Mouse (Mus musculus): Measurements from ENCODE around the gene 1700047I17Rik2.
"Not testable (repeated sequence)": the region's sequence is repeated elsewhere in the genome, so short reads cannot be mapped to it uniquely, and the experiment has no call there.

Gene 1700047I17Rik2

GRCm38 (mm10) chr12:55199306-55199705 lies at the start of gene 1700047I17Rik2:
Gene 1700047I17Rik2, plus strand, starts transcription at chr12:55199592.
- not testable (repeated sequence) for DNase-seq (ENCODE audit: low read depth, low spot score)

- not testable (repeated sequence) for DNase-seq (ENCODE audit: low read depth, low spot score)
These were observed 44.6 kb upstream of the 1700047I17Rik2 start, which contains the start of gene Srp54b for GRCm38 (mm10) chr12:55154559-55155448. Gene Srp54b, plus strand, starts transcription at chr12:55155104.

DNA sequence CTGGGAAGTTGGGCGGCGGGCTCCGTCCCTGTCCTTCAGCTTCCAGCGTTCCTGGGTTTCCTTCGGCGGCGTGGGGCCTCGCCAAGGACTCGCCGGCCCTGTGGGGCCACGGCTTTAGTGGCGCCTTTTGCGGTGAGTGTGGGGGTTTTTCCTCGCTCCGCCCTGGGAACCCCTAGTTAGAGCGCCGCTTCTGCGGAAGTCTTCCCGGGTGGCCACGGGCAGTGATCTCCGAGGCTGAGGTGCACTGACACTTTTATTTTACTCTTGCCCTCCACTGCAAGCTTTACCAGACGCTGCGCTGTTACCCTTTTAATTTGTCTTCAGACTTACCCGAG lies 44.0 kb upstream of the 1700047I17Rik2 start:
- not testable (repeated sequence) for DNase-seq (ENCODE audit: low read depth, low spot score)

GRCm38 (mm10) chr12:55167034-55167557 lies 32.3 kb upstream of the 1700047I17Rik2 start:
- DNase-seq (ENCODE audit: low read depth, low spot score): not testable (repeated sequence)

DNA sequence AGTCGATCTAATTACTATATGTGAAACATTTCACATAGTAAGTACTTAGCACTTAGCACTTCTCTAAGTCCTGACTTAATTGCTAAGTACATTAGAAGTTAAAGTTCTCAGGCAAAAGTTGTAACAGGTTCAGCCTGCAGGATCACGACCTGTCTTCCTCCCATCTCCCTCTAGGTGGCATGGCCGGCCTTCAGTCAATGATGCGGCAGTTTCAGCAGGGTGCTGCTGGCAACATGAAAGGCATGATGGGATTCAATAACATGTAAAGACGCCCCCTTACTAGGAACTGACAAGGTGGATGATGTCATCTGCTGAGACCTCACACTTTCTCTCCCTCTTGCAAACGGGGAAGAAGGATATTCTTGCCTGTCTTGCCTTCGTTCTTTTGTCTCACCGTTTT lies 11.7 kb upstream of the 1700047I17Rik2 start:
- not testable (repeated sequence) for DNase-seq (ENCODE audit: low read depth, low spot score)

DNA sequence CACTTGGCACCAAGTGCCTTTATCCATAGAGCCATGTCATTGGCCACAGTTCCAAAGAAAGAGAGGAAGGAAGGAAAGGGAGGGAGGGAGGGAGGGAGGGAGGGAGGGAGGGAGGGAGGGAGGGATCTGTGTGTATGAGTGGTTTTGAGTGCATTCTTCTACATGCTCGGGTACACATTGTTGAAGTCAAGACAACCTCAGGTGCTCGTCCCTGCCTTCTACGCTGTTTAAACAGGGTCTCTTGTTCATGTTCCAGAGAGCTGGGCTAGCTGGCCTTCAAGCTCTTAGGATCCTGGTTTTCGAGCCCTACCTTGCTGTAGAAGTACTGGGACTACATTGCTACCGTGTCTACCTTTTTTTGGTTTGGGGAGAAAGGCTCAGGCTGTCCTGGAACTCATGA lies 10.3 kb upstream of the 1700047I17Rik2 start:
- DNase-seq (ENCODE audit: low read depth, low spot score): not testable (repeated sequence)

- DNase-seq (ENCODE audit: low read depth, low spot score): not testable (repeated sequence)
These were observed 407 bp downstream of the 1700047I17Rik2 start for GRCm38 (mm10) chr12:55199799-55200198.

- not testable (repeated sequence) for DNase-seq (ENCODE audit: low read depth, low spot score)
These were observed 13.6 kb downstream of the 1700047I17Rik2 start for GRCm38 (mm10) chr12:55212944-55213343.

DNA sequence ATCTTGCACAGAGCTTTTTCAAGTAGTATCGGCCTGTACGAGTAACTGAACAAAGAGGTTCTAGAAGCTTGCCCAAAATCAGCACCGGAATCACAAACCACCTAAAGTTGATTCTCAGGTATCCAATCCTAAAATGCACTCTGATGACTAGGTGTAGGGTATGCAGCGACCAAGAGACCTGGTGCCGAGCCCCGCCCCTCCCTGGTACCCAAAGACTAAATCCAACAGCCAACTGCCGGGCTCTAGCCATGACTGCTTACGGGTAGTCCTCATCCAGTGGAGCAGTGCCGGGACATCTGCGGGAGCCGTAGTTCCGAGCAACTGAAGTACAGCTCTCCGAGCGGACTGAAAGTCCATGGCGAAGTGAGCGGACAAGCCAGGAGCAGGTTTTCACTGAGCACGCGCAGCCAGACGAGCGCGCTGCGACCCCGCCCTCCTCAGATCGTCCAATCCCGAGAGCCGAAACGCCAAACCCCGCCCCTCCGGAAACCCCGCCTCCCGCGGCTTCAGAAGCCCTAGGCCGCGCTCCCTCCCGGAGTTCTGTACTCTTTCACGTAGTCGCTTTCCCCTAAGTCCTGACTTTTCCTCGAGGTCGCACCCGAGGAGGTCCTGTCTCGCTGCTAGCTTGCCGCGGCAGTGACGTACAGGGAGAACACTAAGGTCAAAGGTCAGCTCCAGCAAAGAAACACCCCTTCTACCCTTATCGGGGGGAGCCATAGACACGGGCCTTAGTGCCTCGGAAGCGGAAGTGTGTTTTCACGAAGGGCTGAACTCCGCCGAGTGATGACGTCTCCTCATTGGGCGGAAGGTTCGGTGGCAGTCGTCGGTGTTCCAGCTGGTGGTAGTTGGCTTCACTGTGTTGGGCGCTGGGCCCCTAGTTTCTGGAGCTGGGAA lies 30.5 kb downstream of the 1700047I17Rik2 start, which contains the start of gene Srp54c:
TSS of gene Srp54c (plus strand) at position 543 of the 894 bp plus-strand sequence.
- DNase-seq (ENCODE audit: low read depth, low spot score): not testable (repeated sequence)

- not testable (repeated sequence) for DNase-seq (ENCODE audit: low read depth, low spot score)
These were observed 31.1 kb downstream of the 1700047I17Rik2 start for GRCm38 (mm10) chr12:55230520-55230861.

- not testable (repeated sequence) for DNase-seq (ENCODE audit: low read depth, low spot score)
These were observed 42.9 kb downstream of the 1700047I17Rik2 start for GRCm38 (mm10) chr12:55242243-55242642.

GRCm38 (mm10) chr12:55261950-55262349 lies 62.6 kb downstream of the 1700047I17Rik2 start:
- DNase-seq (ENCODE audit: low read depth, low spot score): not testable (repeated sequence)

DNA sequence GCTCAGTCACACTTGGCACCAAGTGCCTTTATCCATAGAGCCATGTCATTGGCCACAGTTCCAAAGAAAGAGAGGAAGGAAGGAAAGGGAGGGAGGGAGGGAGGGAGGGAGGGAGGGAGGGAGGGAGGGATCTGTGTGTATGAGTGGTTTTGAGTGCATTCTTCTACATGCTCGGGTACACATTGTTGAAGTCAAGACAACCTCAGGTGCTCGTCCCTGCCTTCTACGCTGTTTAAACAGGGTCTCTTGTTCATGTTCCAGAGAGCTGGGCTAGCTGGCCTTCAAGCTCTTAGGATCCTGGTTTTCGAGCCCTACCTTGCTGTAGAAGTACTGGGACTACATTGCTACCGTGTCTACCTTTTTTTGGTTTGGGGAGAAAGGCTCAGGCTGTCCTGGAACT lies 64.0 kb downstream of the 1700047I17Rik2 start:
- DNase-seq (ENCODE audit: low read depth, low spot score): not testable (repeated sequence)

Data from mesoderm, embryonic 11.5 days (tissue).